Mouse (Mus musculus) limb, embryonic 10.5 days (tissue): ENCODE results near the gene Fam19a1. TPM values are rescaled to one million over a fixed set of nuclear protein-coding genes. Genes with fewer than 3 reads are reported as not detected.
"Not testable (repeated sequence)": the region's sequence is repeated elsewhere in the genome, so short reads cannot be mapped to it uniquely, and the experiment has no call there.

Source experiments
- DNase-seq: peaks from one replicate; pipeline ENCODE4 v3.0.0-alpha.2; 2017; ENCODE audit warnings: low spot score
- H3K27ac ChIP-seq: fragments of 300-500 bp; sonication (generic); 2 replicates; pipeline ENCODE4 v1.5.1; 2016; ENCODE audit warnings: mild to moderate bottlenecking
- H3K27me3 ChIP-seq: fragments of 300-500 bp; sonication (generic); 2 replicates; pipeline ENCODE4 v1.6.1; 2016; ENCODE audit warnings: low read depth, mild to moderate bottlenecking; ENCODE audit not compliant: poor library complexity, severe bottlenecking
- H3K36me3 ChIP-seq: fragments of 300-500 bp; sonication (generic); 2 replicates; pipeline ENCODE4 v1.6.1; 2016; ENCODE audit warnings: mild to moderate bottlenecking, moderate library complexity
- H3K4me1 ChIP-seq: fragments of 300-500 bp; sonication (generic); 2 replicates; pipeline ENCODE4 v1.6.1; 2016
- H3K4me3 ChIP-seq: fragments of 300-500 bp; sonication (generic); 2 replicates; pipeline ENCODE4 v1.5.1; 2016; ENCODE audit warnings: mild to moderate bottlenecking, moderate library complexity
- H3K9me3 ChIP-seq: fragments of 300-500 bp; sonication (generic); replicated peaks from 2 replicates; pipeline ENCODE4 v1.6.1; 2016; ENCODE audit warnings: mild to moderate bottlenecking
- WGBS: fragments of 180-500 bp; shearing (Covaris S2); methylation state at CpG from one replicate; pipeline ENCODE4 v1.1.7; 2016; 5-methylcytosine and 5-hydroxymethylcytosine counted together
- polyA plus RNA-seq: library from polyadenylated mRNA; unstranded; fragments of >200 nt; fragmentation: Nextera tagmentation; extraction: Ambion mirVana; gene quantifications from 2 replicates; pipeline ENCODE4 v1.2.1, GENCODE M21; 2016

The Fam19a1 gene
- polyA plus RNA-seq, 1 experiment from 2014 or later = 2.6 TPM

GRCm38 (mm10) chr6:96167031-96167430 lies 54.1 kb downstream of the Fam19a1 start:
- H3K27me3 ChIP-seq = no peaks in the 10 kb centered on the region
- no peaks in the 10 kb centered on the region for H3K36me3 ChIP-seq
- no peak overlapping the region for H3K4me3 ChIP-seq
- no peaks in the 10 kb centered on the region for H3K4me1 ChIP-seq
- H3K27ac ChIP-seq = no peak overlapping the region
- no peak for DNase-seq
- H3K9me3 ChIP-seq = no peaks in the 10 kb centered on the region

GRCm38 (mm10) chr6:96173681-96174080 lies 60.7 kb downstream of the Fam19a1 start:
- H3K4me3 ChIP-seq = no peak overlapping the region
- H3K27ac ChIP-seq = no peak overlapping the region
- H3K4me1 ChIP-seq = no peaks in the 10 kb centered on the region
- H3K36me3 ChIP-seq = no peaks in the 10 kb centered on the region
- H3K27me3 ChIP-seq = no peaks in the 10 kb centered on the region
- no peak for DNase-seq
- no peaks in the 10 kb centered on the region for H3K9me3 ChIP-seq
- 94% methylated on average over 3 of the region's 3 CpGs for WGBS

- Histone ChIP-seq H3K4me3 (no peak overlapping the region), H3K4me1 (no peaks in the 10 kb centered on the region), H3K27ac (no peak overlapping the region), H3K36me3 (no peaks in the 10 kb centered on the region), H3K9me3 (no peaks in the 10 kb centered on the region), H3K27me3 (no peaks in the 10 kb centered on the region)
- DNase-seq = no peak
Measured at GRCm38 (mm10) chr6:96178530-96178929, 65.6 kb downstream of the Fam19a1 start.

GRCm38 (mm10) chr6:96183392-96183791 lies 70.4 kb downstream of the Fam19a1 start:
- Histone ChIP-seq H3K27me3 (no peaks in the 10 kb centered on the region), H3K27ac (no peak overlapping the region), H3K36me3 (no peaks in the 10 kb centered on the region), H3K4me1 (no peaks in the 10 kb centered on the region), H3K9me3 (no peaks in the 10 kb centered on the region), H3K4me3 (no peak overlapping the region)
- WGBS = 85% methylated on average over 4 of the region's 4 CpGs
- no peak for DNase-seq

- H3K4me1 ChIP-seq = no peaks in the 10 kb centered on the region
- no peak overlapping the region for H3K4me3 ChIP-seq
- H3K27ac ChIP-seq = no peak overlapping the region
- no peaks in the 10 kb centered on the region for H3K36me3 ChIP-seq
- 83% methylated on average over 2 of the region's 2 CpGs for WGBS
- H3K9me3 ChIP-seq = no peaks in the 10 kb centered on the region
- no peaks in the 10 kb centered on the region for H3K27me3 ChIP-seq
- no peak for DNase-seq
Measured at GRCm38 (mm10) chr6:96186517-96186916, 73.6 kb downstream of the Fam19a1 start.

GRCm38 (mm10) chr6:96198991-96199390 lies 86.0 kb downstream of the Fam19a1 start:
- H3K9me3 ChIP-seq, H3K27me3 ChIP-seq, H3K4me3 ChIP-seq, H3K27ac ChIP-seq, H3K36me3 ChIP-seq, H3K4me1 ChIP-seq, DNase-seq: not testable (repeated sequence)
- 94% methylated on average over 2 of the region's 2 CpGs for WGBS

GRCm38 (mm10) chr6:96205395-96205794 lies 92.4 kb downstream of the Fam19a1 start:
- 97% methylated on average over 2 of the region's 2 CpGs for WGBS
- DNase-seq = no peak
- no peak overlapping the region for H3K4me3 ChIP-seq
- no peaks in the 10 kb centered on the region for H3K36me3 ChIP-seq
- H3K4me1 ChIP-seq = no peaks in the 10 kb centered on the region
- H3K27ac ChIP-seq = no peak overlapping the region
- H3K9me3 ChIP-seq = no peaks in the 10 kb centered on the region
- no peaks in the 10 kb centered on the region for H3K27me3 ChIP-seq

GRCm38 (mm10) chr6:96234806-96235205 lies 121.9 kb downstream of the Fam19a1 start:
- DNase-seq = no peak
- no peaks in the 10 kb centered on the region for H3K4me1 ChIP-seq
- no peaks in the 10 kb centered on the region for H3K27me3 ChIP-seq
- no peak overlapping the region for H3K4me3 ChIP-seq
- no peak overlapping the region for H3K27ac ChIP-seq
- no peaks in the 10 kb centered on the region for H3K36me3 ChIP-seq
- H3K9me3 ChIP-seq = no peaks in the 10 kb centered on the region

- H3K4me1 ChIP-seq = peaks cover 7% of the 10 kb centered on the region
- no peaks in the 10 kb centered on the region for H3K27me3 ChIP-seq
- no peak overlapping the region for H3K4me3 ChIP-seq
- H3K9me3 ChIP-seq = no peaks in the 10 kb centered on the region
- DNase-seq = no peak
- H3K27ac ChIP-seq = no peak overlapping the region
- 91% methylated on average over 3 of the region's 3 CpGs for WGBS
- no peaks in the 10 kb centered on the region for H3K36me3 ChIP-seq
Measured at GRCm38 (mm10) chr6:96244320-96244719, 131.4 kb downstream of the Fam19a1 start.

- no peak for DNase-seq
- peaks cover 50% of the 10 kb centered on the region for H3K4me1 ChIP-seq
- H3K9me3 ChIP-seq = no peaks in the 10 kb centered on the region
- whole genome bisulfite sequencing = 24% methylated on average over 3 of the region's 3 CpGs
- 0 out of 2 replicates have a peak overlapping the region, but pooled peaks have one; percentile 25 for H3K27ac ChIP-seq
- H3K27me3 ChIP-seq = no peaks in the 10 kb centered on the region
- no peaks in the 10 kb centered on the region for H3K36me3 ChIP-seq
- H3K4me3 ChIP-seq = no peak overlapping the region
Measured at GRCm38 (mm10) chr6:96252001-96252400, 139.0 kb downstream of the Fam19a1 start.

GRCm38 (mm10) chr6:96254815-96255214 lies 141.9 kb downstream of the Fam19a1 start:
- H3K9me3 ChIP-seq = no peaks in the 10 kb centered on the region
- H3K36me3 ChIP-seq = no peaks in the 10 kb centered on the region
- no peak overlapping the region for H3K27ac ChIP-seq
- no peaks in the 10 kb centered on the region for H3K27me3 ChIP-seq
- DNase-seq = no peak
- no peak overlapping the region for H3K4me3 ChIP-seq
- peaks cover 40% of the 10 kb centered on the region for H3K4me1 ChIP-seq
- WGBS = 66% methylated on average over 2 of the region's 2 CpGs

GRCm38 (mm10) chr6:96258651-96259050 lies 145.7 kb downstream of the Fam19a1 start:
- H3K4me1 ChIP-seq = peaks cover 18% of the 10 kb centered on the region
- no peaks in the 10 kb centered on the region for H3K9me3 ChIP-seq
- H3K27ac ChIP-seq = no peak overlapping the region
- H3K27me3 ChIP-seq = no peaks in the 10 kb centered on the region
- no peak for DNase-seq
- WGBS = 94% methylated on average over 3 of the region's 3 CpGs
- H3K4me3 ChIP-seq = no peak overlapping the region
- H3K36me3 ChIP-seq = no peaks in the 10 kb centered on the region

GRCm38 (mm10) chr6:96266456-96266855 lies 153.5 kb downstream of the Fam19a1 start:
- no peak for DNase-seq
- no peak overlapping the region for H3K27ac ChIP-seq
- H3K36me3 ChIP-seq = no peaks in the 10 kb centered on the region
- H3K4me1 ChIP-seq = no peaks in the 10 kb centered on the region
- WGBS = 88% methylated on average over 4 of the region's 4 CpGs
- H3K27me3 ChIP-seq = no peaks in the 10 kb centered on the region
- no peaks in the 10 kb centered on the region for H3K9me3 ChIP-seq
- no peak overlapping the region for H3K4me3 ChIP-seq

- no peaks in the 10 kb centered on the region for H3K36me3 ChIP-seq
- H3K4me3 ChIP-seq = no peak overlapping the region
- H3K9me3 ChIP-seq = no peaks in the 10 kb centered on the region
- no peak for DNase-seq
- H3K4me1 ChIP-seq = no peaks in the 10 kb centered on the region
- H3K27me3 ChIP-seq = no peaks in the 10 kb centered on the region
- no peak overlapping the region for H3K27ac ChIP-seq
Measured at GRCm38 (mm10) chr6:96268788-96269187, 155.8 kb downstream of the Fam19a1 start.
